Mouse (Mus musculus) MEL (cell line): ENCODE measurements around the gene Gda. TPM values are rescaled to one million over a fixed set of nuclear protein-coding genes. Genes with fewer than 3 reads are reported as not detected.

Experiments
- DNase-seq: peaks from one replicate; pipeline ENCODE4 v3.0.0; 2011; ENCODE audit warnings: low read depth, low spot score
- H3K27ac ChIP-seq: 2 replicates; pipeline ENCODE4 v1.5.1; 2012; ENCODE audit warnings: low read depth, mild to moderate bottlenecking, control low read depth, low read length, moderate library complexity; ENCODE audit not compliant: control insufficient read depth
- H3K27me3 ChIP-seq, 2 experiments: fragments of 150-350 bp in 1 of 2; sonication (generic) in 1 of 2; 2 replicates each; pipeline ENCODE4 v1.6.1; 2012; ENCODE audit warnings: low read length in 2 of 2, mild to moderate bottlenecking in 2 of 2, improper control_type of control experiment in 1 of 2, moderate library complexity in 1 of 2; ENCODE audit not compliant: insufficient read depth in 2 of 2, control insufficient read depth in 1 of 2
- H3K36me3 ChIP-seq, 2 experiments: 2 replicates each; pipeline ENCODE4 v1.6.1; 2012 to 2014; ENCODE audit warnings: low read length in 2 of 2, improper control_type of control experiment in 1 of 2, inconsistent platforms in 1 of 2, mild to moderate bottlenecking in 1 of 2; ENCODE audit not compliant: insufficient read depth in 2 of 2, control insufficient read depth in 1 of 2
- H3K4me1 ChIP-seq, 2 experiments: fragments of 150-350 bp in 1 of 2; sonication (generic) in 1 of 2; 2 replicates each; pipeline ENCODE4 v1.6.1; 2012; ENCODE audit warnings: low read length in 2 of 2, improper control_type of control experiment in 1 of 2, mild to moderate bottlenecking in 1 of 2; ENCODE audit not compliant: insufficient read depth in 2 of 2, control insufficient read depth in 1 of 2
- H3K4me3 ChIP-seq, 2 experiments: fragments of 150-350 bp in 1 of 2; sonication (generic) in 1 of 2; 2 replicates each; pipeline ENCODE4 v1.5.1; 2012; ENCODE audit warnings: low read depth in 2 of 2, low read length in 2 of 2, mild to moderate bottlenecking in 2 of 2, moderate library complexity in 2 of 2, control low read depth in 1 of 2, improper control_type of control experiment in 1 of 2; ENCODE audit not compliant: control insufficient read depth in 1 of 2, insufficient read depth in 1 of 2
- H3K79me2 ChIP-seq: 2 replicates; pipeline ENCODE4 v1.6.1; 2012; ENCODE audit warnings: mild to moderate bottlenecking, low read length, moderate library complexity; ENCODE audit not compliant: control insufficient read depth, poor library complexity, insufficient read depth
- H3K9ac ChIP-seq: 2 replicates; pipeline ENCODE4 v1.6.1; 2012; ENCODE audit warnings: low read depth, mild to moderate bottlenecking, control low read depth, low read length, moderate library complexity; ENCODE audit not compliant: control insufficient read depth, poor library complexity, severe bottlenecking
- H3K9me3 ChIP-seq: fragments of 150-350 bp; sonication (generic); replicated peaks from 2 replicates; pipeline ENCODE4 v1.6.1; 2012; ENCODE audit warnings: mild to moderate bottlenecking, low read length, improper control_type of control experiment, moderate library complexity; ENCODE audit not compliant: insufficient read depth
- BHLHE40 ChIP-seq: IDR thresholded peaks from 2 replicates; pipeline ENCODE4 v1.6.1; 2012; ENCODE audit warnings: low read depth, mild to moderate bottlenecking, inconsistent platforms, low read length, improper control_type of control experiment, borderline replicate concordance
- CHD1 ChIP-seq: IDR thresholded peaks from 2 replicates; pipeline ENCODE4 v1.6.1; 2012; ENCODE audit warnings: low read depth, mild to moderate bottlenecking, inconsistent platforms, low read length, improper control_type of control experiment
- CHD2 ChIP-seq: IDR thresholded peaks from 2 replicates; pipeline ENCODE4 v1.6.1; 2011; ENCODE audit warnings: low read length, improper control_type of control experiment
- ELF1 ChIP-seq: IDR thresholded peaks from 2 replicates; pipeline ENCODE4 v1.6.1; 2014; ENCODE audit warnings: low read depth, mild to moderate bottlenecking, inconsistent platforms, low read length, improper control_type of control experiment, moderate library complexity
- ETS1 ChIP-seq: IDR thresholded peaks from 2 replicates; pipeline ENCODE4 v1.6.1; 2012; ENCODE audit warnings: low read depth, mild to moderate bottlenecking, inconsistent platforms, low read length, improper control_type of control experiment, moderate library complexity
- GABPA ChIP-seq: IDR thresholded peaks from 2 replicates; pipeline ENCODE4 v1.6.1; 2012; ENCODE audit warnings: low read depth, mild to moderate bottlenecking, inconsistent platforms, low read length, improper control_type of control experiment, moderate library complexity
- GATA1 ChIP-seq: IDR thresholded peaks from 2 replicates; pipeline ENCODE4 v1.6.1; 2011; ENCODE audit warnings: low read depth, low read length, improper control_type of control experiment
- HCFC1 ChIP-seq: IDR thresholded peaks from 2 replicates; pipeline ENCODE4 v1.6.1; 2012; ENCODE audit warnings: low read depth, mild to moderate bottlenecking, inconsistent platforms, low read length, improper control_type of control experiment, moderate library complexity
- JUND ChIP-seq: IDR thresholded peaks from 2 replicates; pipeline ENCODE4 v1.6.1; 2011; ENCODE audit warnings: low read depth, mild to moderate bottlenecking, improper control_type of control experiment, low read length
- KAT2A ChIP-seq: conservative IDR thresholded peaks from 2 replicates; pipeline ENCODE4 v1.6.1; 2012; ENCODE audit warnings: low read depth, low read length, improper control_type of control experiment, inconsistent platforms
- MAFK ChIP-seq: IDR thresholded peaks from 2 replicates; pipeline ENCODE4 v1.6.1; 2011; ENCODE audit warnings: low read depth, mild to moderate bottlenecking, low read length, improper control_type of control experiment, borderline replicate concordance
- MAX ChIP-seq: IDR thresholded peaks from 2 replicates; pipeline ENCODE4 v1.6.1; 2011; ENCODE audit warnings: low read length, improper control_type of control experiment
- MEF2A ChIP-seq: IDR thresholded peaks from 2 replicates; pipeline ENCODE4 v1.6.1; 2014; ENCODE audit warnings: low read depth, mild to moderate bottlenecking, inconsistent platforms, low read length, improper control_type of control experiment; ENCODE audit not compliant: poor library complexity, insufficient replicate concordance, severe bottlenecking; ENCODE audit errors: extremely low read depth
- MYB ChIP-seq: IDR thresholded peaks from 2 replicates; pipeline ENCODE4 v1.6.1; 2011; ENCODE audit warnings: mild to moderate bottlenecking, low read depth, low read length, improper control_type of control experiment
- MYC ChIP-seq: IDR thresholded peaks from 2 replicates; pipeline ENCODE4 v1.6.1; 2011; ENCODE audit warnings: low read depth, mild to moderate bottlenecking, low read length, improper control_type of control experiment, moderate library complexity
- NELFE ChIP-seq: IDR thresholded peaks from 2 replicates; pipeline ENCODE4 v1.6.1; 2011; ENCODE audit warnings: low read depth, low read length, improper control_type of control experiment
- NRF1 ChIP-seq: IDR thresholded peaks from 2 replicates; pipeline ENCODE4 v1.6.1; 2014; ENCODE audit warnings: low read depth, mild to moderate bottlenecking, inconsistent platforms, low read length, improper control_type of control experiment, moderate library complexity; ENCODE audit not compliant: poor library complexity, insufficient read depth, severe bottlenecking
- POLR2A ChIP-seq, 2 experiments: IDR thresholded peaks; 2 replicates each; pipeline ENCODE4 v1.6.1; 2011 to 2012; ENCODE audit warnings: low read length in 2 of 2, mild to moderate bottlenecking in 2 of 2, control low read depth in 1 of 2, improper control_type of control experiment in 1 of 2, low read depth in 1 of 2, moderate library complexity in 1 of 2; ENCODE audit not compliant: control insufficient read depth in 1 of 2, insufficient read depth in 1 of 2, poor library complexity in 1 of 2
- RAD21 ChIP-seq: IDR thresholded peaks from 2 replicates; pipeline ENCODE4 v1.6.1; 2011; ENCODE audit warnings: mild to moderate bottlenecking, low read depth, low read length, improper control_type of control experiment
- RCOR1 ChIP-seq: IDR thresholded peaks from 2 replicates; pipeline ENCODE4 v1.6.1; 2012; ENCODE audit warnings: low read depth, mild to moderate bottlenecking, inconsistent platforms, low read length, improper control_type of control experiment
- SMC3 ChIP-seq: IDR thresholded peaks from 2 replicates; pipeline ENCODE4 v1.6.1; 2011; ENCODE audit warnings: low read depth, low read length, improper control_type of control experiment
- TAL1 ChIP-seq: IDR thresholded peaks from 2 replicates; pipeline ENCODE4 v1.6.1; 2012; ENCODE audit warnings: mild to moderate bottlenecking, inconsistent platforms, low read length, moderate library complexity, mixed read lengths
- TBP ChIP-seq: IDR thresholded peaks from 2 replicates; pipeline ENCODE4 v1.8.0; 2011; ENCODE audit warnings: low read depth, low read length, improper control_type of control experiment
- TCF12 ChIP-seq: IDR thresholded peaks from 2 replicates; pipeline ENCODE4 v1.6.1; 2014; ENCODE audit warnings: low read depth, mild to moderate bottlenecking, inconsistent platforms, low read length, improper control_type of control experiment, moderate library complexity
- UBTF ChIP-seq: IDR thresholded peaks from 2 replicates; pipeline ENCODE4 v1.6.1; 2012; ENCODE audit warnings: low read depth, mild to moderate bottlenecking, inconsistent platforms, low read length, improper control_type of control experiment, moderate library complexity, borderline replicate concordance; ENCODE audit not compliant: insufficient read depth
- USF1 ChIP-seq: IDR thresholded peaks from 2 replicates; pipeline ENCODE4 v1.6.1; 2014; ENCODE audit warnings: low read depth, mild to moderate bottlenecking, inconsistent platforms, low read length, improper control_type of control experiment, moderate library complexity
- USF2 ChIP-seq, 2 experiments: IDR thresholded peaks; 2 replicates each; pipeline ENCODE4 v1.6.1; 2011 to 2012; ENCODE audit warnings: improper control_type of control experiment in 2 of 2, low read length in 2 of 2, borderline replicate concordance in 1 of 2, inconsistent platforms in 1 of 2, low read depth in 1 of 2, mild to moderate bottlenecking in 1 of 2; ENCODE audit not compliant: insufficient read depth in 1 of 2
- ZC3H11A ChIP-seq: IDR thresholded peaks from 2 replicates; pipeline ENCODE4 v1.6.1; 2012; ENCODE audit warnings: low read depth, mild to moderate bottlenecking, inconsistent platforms, low read length, improper control_type of control experiment
- ZKSCAN1 ChIP-seq: IDR thresholded peaks from 2 replicates; pipeline ENCODE4 v1.6.1; 2012; ENCODE audit warnings: low read depth, mild to moderate bottlenecking, inconsistent platforms, low read length, improper control_type of control experiment, moderate library complexity
- ZMIZ1 ChIP-seq: IDR thresholded peaks from 2 replicates; pipeline ENCODE4 v1.6.1; 2012; ENCODE audit warnings: low read depth, mild to moderate bottlenecking, inconsistent platforms, low read length, improper control_type of control experiment, moderate library complexity
- ZNF384 ChIP-seq: IDR thresholded peaks from 2 replicates; pipeline ENCODE4 v1.6.1; 2012; ENCODE audit warnings: low read depth, mild to moderate bottlenecking, inconsistent platforms, low read length, improper control_type of control experiment
- polyA plus RNA-seq, 2 experiments: library from polyadenylated mRNA; stranded (reverse) in 1 of 2; unstranded in 1 of 2; fragments of >175 nt in 1 of 2; fragments of >200 nt in 1 of 2; gene quantifications; 2 replicates each; pipeline versions ENCODE4 v1.2.1 to v1.2.4; 2012; ENCODE audit warnings: low replicate concordance in 2 of 2, low read depth in 1 of 2; ENCODE audit not compliant: insufficient read length in 2 of 2, insufficient read depth in 1 of 2, missing spikeins in 1 of 2
- total RNA-seq: library from RNA; depleted of rRNA; stranded (reverse); fragments of 300-350 nt; gene quantifications from 2 replicates; pipeline ENCODE4 v1.2.3, GENCODE M21; 2012

Gda gene
- total and polyA plus RNA-seq, 3 experiments: 0.38 to 2.9 TPM; not detected in 1

- peak; percentile 44 for TF ChIP-seq ZNF384
- TF ChIP-seq RCOR1: no peak
- Histone ChIP-seq H3K36me3 (peaks cover 0 to 30% of the 10 kb centered on the region in 2 experiments; a peak in 2 of 4 replicates), H3K9ac (no peak overlapping the region), H3K4me3 (no peak overlapping the region), H3K9me3 (no peaks in the 10 kb centered on the region), H3K79me2 (no peaks in the 10 kb centered on the region), H3K27ac (no peak overlapping the region), H3K27me3 (no peaks in the 10 kb centered on the region), H3K4me1 (peaks cover 17 to 28% of the 10 kb centered on the region in 2 experiments)
- no peak for DNase-seq
Measured at GRCm38 (mm10) chr19:21425391-21425790, 47.9 kb downstream of the Gda start.

GRCm38 (mm10) chr19:21423731-21424130 lies 49.5 kb downstream of the Gda start:
- Histone ChIP-seq H3K36me3 (peaks cover 0 to 35% of the 10 kb centered on the region in 2 experiments; a peak in 2 of 4 replicates), H3K4me1 (peaks cover 17 to 30% of the 10 kb centered on the region in 2 experiments)
- DNase-seq: peak; percentile 89
- peak; percentile 89 for TF ChIP-seq TBP
- TF ChIP-seq MAFK: no peak
- TF ChIP-seq MYB: peak; percentile 97
- TF ChIP-seq KAT2A: 0 out of 2 replicates have a peak, but pooled peaks have one; percentile 35
- 0 out of 2 replicates have a peak, but pooled peaks have one; percentile 34 for TF ChIP-seq JUND
- TF ChIP-seq MEF2A: no peak
- TF ChIP-seq ZMIZ1: peak; percentile 4; the same call in 1 of the 2 replicates
- 0 out of 2 replicates have a peak, but pooled peaks have one; percentile 23 for TF ChIP-seq UBTF
- no peak for TF ChIP-seq NELFE
- TF ChIP-seq BHLHE40: peak; percentile 66; the same call in 1 of the 2 replicates
- peak; percentile 54; the same call in 1 of the 2 replicates for TF ChIP-seq USF1
- TF ChIP-seq USF2 (IDR thresholded peaks at IDR 0.05; ENCODE audit: borderline replicate concordance in 1 of 2, insufficient read depth in 1 of 2, low read depth in 1 of 2, low read length in 2 of 2): no peak
- TF ChIP-seq NRF1: no peak
- TF ChIP-seq ELF1: no peak
- no peak for TF ChIP-seq CHD1
- TF ChIP-seq CHD2: no peak
- peak; percentile 85 for TF ChIP-seq RCOR1
- peak; percentile 98 for TF ChIP-seq MYC
- no peak for TF ChIP-seq RAD21
- TF ChIP-seq TCF12: peak; percentile 97
- no peak for TF ChIP-seq ZC3H11A
- TF ChIP-seq MAX: peak; percentile 95
- no peak for TF ChIP-seq SMC3
- peak; percentile 98 for TF ChIP-seq ETS1
- peak; percentile 99 for TF ChIP-seq GATA1
- no peak for TF ChIP-seq ZKSCAN1
- TF ChIP-seq HCFC1: peak; percentile 60; the same call in 1 of the 2 replicates
- peak; percentile 75 for TF ChIP-seq GABPA
- TF ChIP-seq POLR2A (IDR thresholded peaks at IDR 0.05; ENCODE audit: control insufficient read depth in 1 of 2, insufficient read depth in 1 of 2, low read depth in 1 of 2, low read length in 2 of 2, poor library complexity in 1 of 2): peak in 1 of 2 experiments; percentile 51; a peak in 1 of 4 replicates
- TF ChIP-seq TAL1: peak; percentile 75

More at GRCm38 (mm10) chr19:21423731-21424130, 49.5 kb downstream of the Gda start:
- Histone ChIP-seq H3K79me2 (no peaks in the 10 kb centered on the region), H3K4me3 (no peak overlapping the region), H3K27ac (peak overlapping the region; percentile 86), H3K9ac (no peak overlapping the region), H3K9me3 (no peaks in the 10 kb centered on the region), H3K27me3 (no peaks in the 10 kb centered on the region)
